Mouse (Mus musculus) intestine, embryonic 15.5 days (tissue): Measurements from ENCODE around the gene Il2rb. TPM values are rescaled to one million over a fixed set of nuclear protein-coding genes. Genes with fewer than 3 reads are reported as not detected.

Experiments
- ATAC-seq: fragments of 200-750 bp; cut with Nextera tagmentation; 2 replicates; pipeline ENCODE4 v1.8.0; 2017; ENCODE audit warnings: moderate TSS enrichment, moderate library complexity
- H3K27ac ChIP-seq: fragments of 300-500 bp; sonication (generic); 2 replicates; pipeline ENCODE4 v1.5.1; 2015; ENCODE audit warnings: mild to moderate bottlenecking, inconsistent platforms
- H3K27me3 ChIP-seq: fragments of 300-500 bp; sonication (generic); replicated peaks from 2 replicates; pipeline ENCODE4 v1.6.1; 2015; ENCODE audit warnings: inconsistent platforms
- H3K36me3 ChIP-seq: fragments of 300-500 bp; sonication (generic); 2 replicates; pipeline ENCODE4 v1.6.1; 2015; ENCODE audit warnings: inconsistent platforms
- H3K4me1 ChIP-seq: fragments of 300-500 bp; sonication (generic); replicated peaks from 2 replicates; pipeline ENCODE4 v1.6.1; 2015; ENCODE audit warnings: inconsistent platforms
- H3K4me2 ChIP-seq: fragments of 300-500 bp; sonication (generic); replicated peaks from 2 replicates; pipeline ENCODE4 v1.6.1; 2015; ENCODE audit warnings: mild to moderate bottlenecking, inconsistent platforms
- H3K4me3 ChIP-seq: fragments of 300-500 bp; sonication (generic); replicated peaks from 2 replicates; pipeline ENCODE4 v1.5.1; 2015; ENCODE audit warnings: inconsistent platforms
- H3K9ac ChIP-seq: fragments of 300-500 bp; sonication (generic); 2 replicates; pipeline ENCODE4 v1.6.1; 2015; ENCODE audit warnings: inconsistent platforms
- H3K9me3 ChIP-seq: fragments of 300-500 bp; sonication (generic); 2 replicates; pipeline ENCODE4 v1.6.1; 2016; ENCODE audit warnings: inconsistent platforms
- WGBS: fragments of 180-500 bp; shearing (Covaris S2); methylation state at CpG from one replicate; pipeline ENCODE4 v1.1.7; 2015; 5-methylcytosine and 5-hydroxymethylcytosine counted together
- polyA plus RNA-seq: library from polyadenylated mRNA; unstranded; fragments of >200 nt; fragmentation: Nextera tagmentation; extraction: Ambion mirVana; gene quantifications from 2 replicates; pipeline ENCODE4 v1.2.1, GENCODE M21; 2015

Gene Il2rb
- polyA plus RNA-seq, 1 experiment from 2014 or later, result 1.4 TPM

DNA sequence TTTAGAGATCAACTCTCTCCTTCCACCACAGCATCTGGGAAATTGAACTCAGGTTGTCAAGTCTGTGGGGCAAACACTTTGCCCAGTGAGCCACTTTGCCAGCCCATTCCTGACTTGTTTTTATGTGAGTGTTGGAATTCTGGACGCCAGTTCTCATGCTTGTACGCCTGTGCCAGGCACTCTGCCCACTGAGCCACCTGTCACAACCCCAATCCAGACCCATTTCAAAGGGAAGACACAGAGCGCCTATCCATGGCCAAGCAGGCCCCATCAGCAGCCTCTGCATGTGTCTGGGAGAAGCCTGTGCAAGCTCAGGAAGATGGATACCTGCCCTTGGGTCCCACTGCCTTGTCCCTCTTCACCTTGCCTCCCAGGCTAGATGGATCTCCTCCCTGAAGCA lies 3.8 kb downstream of the Il2rb start:
- no peak overlapping the region for H3K4me2 ChIP-seq
- no peaks in the 10 kb centered on the region for H3K27me3 ChIP-seq
- H3K36me3 ChIP-seq, result no peaks in the 10 kb centered on the region
- no peak overlapping the region for H3K9ac ChIP-seq
- H3K4me1 ChIP-seq, result no peaks in the 10 kb centered on the region
- WGBS, result 77% methylated on average over 3 of the region's 3 CpGs
- H3K9me3 ChIP-seq, result no peaks in the 10 kb centered on the region
- no peak overlapping the region for H3K4me3 ChIP-seq
- H3K27ac ChIP-seq, result no peak overlapping the region
- no peak for ATAC-seq

- 62% methylated on average over 8 of the region's 8 CpGs for WGBS
- H3K27me3 ChIP-seq, result no peaks in the 10 kb centered on the region; the same call in 1 of the 2 replicates
- no peak overlapping the region for H3K9ac ChIP-seq
- no peaks in the 10 kb centered on the region for H3K36me3 ChIP-seq
- H3K4me3 ChIP-seq, result no peak overlapping the region
- no peak overlapping the region for H3K27ac ChIP-seq
- H3K4me2 ChIP-seq, result no peak overlapping the region
- no peaks in the 10 kb centered on the region for H3K9me3 ChIP-seq
- ATAC-seq, result no peak
- no peaks in the 10 kb centered on the region for H3K4me1 ChIP-seq
Measured at GRCm38 (mm10) chr15:78489906-78490305, 5.2 kb downstream of the Il2rb start.

GRCm38 (mm10) chr15:78489248-78489647 lies 5.8 kb downstream of the Il2rb start:
- no peaks in the 10 kb centered on the region for H3K4me1 ChIP-seq
- no peaks in the 10 kb centered on the region for H3K9me3 ChIP-seq
- 82% methylated on average over 3 of the region's 3 CpGs for WGBS
- no peaks in the 10 kb centered on the region for H3K36me3 ChIP-seq
- no peak overlapping the region for H3K27ac ChIP-seq
- ATAC-seq, result no peak
- no peak overlapping the region for H3K4me3 ChIP-seq
- H3K27me3 ChIP-seq, result no peaks in the 10 kb centered on the region; the same call in 1 of the 2 replicates
- no peak overlapping the region for H3K9ac ChIP-seq
- H3K4me2 ChIP-seq, result no peak overlapping the region

- H3K27ac ChIP-seq, result no peak overlapping the region
- H3K9ac ChIP-seq, result no peak overlapping the region
- H3K27me3 ChIP-seq, result no peaks in the 10 kb centered on the region; the same call in 1 of the 2 replicates
- no peak overlapping the region for H3K4me2 ChIP-seq
- 76% methylated on average over 4 of the region's 4 CpGs for WGBS
- no peaks in the 10 kb centered on the region for H3K4me1 ChIP-seq
- H3K9me3 ChIP-seq, result no peaks in the 10 kb centered on the region
- no peak overlapping the region for H3K4me3 ChIP-seq
- H3K36me3 ChIP-seq, result no peaks in the 10 kb centered on the region
- no peak for ATAC-seq
Measured at GRCm38 (mm10) chr15:78487066-78487465, 8.0 kb downstream of the Il2rb start.

GRCm38 (mm10) chr15:78486564-78486963 lies 8.5 kb downstream of the Il2rb start:
- Histone ChIP-seq H3K9me3 (no peaks in the 10 kb centered on the region), H3K4me3 (no peak overlapping the region), H3K9ac (no peak overlapping the region), H3K27ac (no peak overlapping the region), H3K4me1 (no peaks in the 10 kb centered on the region), H3K27me3 (no peaks in the 10 kb centered on the region; the same call in 1 of the 2 replicates), H3K4me2 (no peak overlapping the region), H3K36me3 (no peaks in the 10 kb centered on the region)
- WGBS, result 92% methylated on average over 1 of the region's 1 CpGs
- no peak for ATAC-seq

DNA sequence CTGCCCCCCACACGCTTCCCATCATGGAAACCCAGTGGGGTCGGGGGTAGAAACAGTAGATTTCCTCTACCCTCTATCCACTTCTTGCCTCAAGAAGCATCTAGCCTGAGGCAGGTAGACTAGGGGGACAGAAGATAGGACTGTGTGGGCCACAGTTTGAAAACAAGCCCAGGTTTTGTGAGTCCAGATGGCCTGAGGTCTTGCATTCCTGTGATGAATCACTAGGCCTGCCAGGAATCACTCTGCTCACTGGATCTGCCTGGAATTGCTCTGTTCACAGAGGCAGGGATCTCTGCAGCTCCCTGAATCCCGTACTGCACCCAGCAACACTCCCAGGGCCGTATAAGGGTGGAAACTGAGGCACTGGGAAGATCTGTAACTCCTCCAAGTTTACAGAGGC lies 11.8 kb downstream of the Il2rb start:
- Histone ChIP-seq H3K4me3 (no peak overlapping the region), H3K27me3 (no peaks in the 10 kb centered on the region; the same call in 1 of the 2 replicates), H3K4me1 (0 out of 2 replicates have a peak, but pooled peaks cover 3% of the 10 kb centered on the region), H3K9me3 (no peaks in the 10 kb centered on the region), H3K4me2 (no peak overlapping the region), H3K27ac (no peak overlapping the region), H3K9ac (no peak overlapping the region), H3K36me3 (no peaks in the 10 kb centered on the region)
- no peak for ATAC-seq
- WGBS, result 73% methylated on average over 4 of the region's 4 CpGs

- H3K27ac ChIP-seq, result no peak overlapping the region
- H3K9ac ChIP-seq, result no peak overlapping the region
- H3K36me3 ChIP-seq, result no peaks in the 10 kb centered on the region
- H3K4me2 ChIP-seq, result no peak overlapping the region
- H3K4me1 ChIP-seq, result 0 out of 2 replicates have a peak, but pooled peaks cover 3% of the 10 kb centered on the region
- H3K27me3 ChIP-seq, result no peaks in the 10 kb centered on the region; the same call in 1 of the 2 replicates
- 58% methylated on average over 3 of the region's 3 CpGs for WGBS
- H3K9me3 ChIP-seq, result no peaks in the 10 kb centered on the region
- ATAC-seq, result no peak
- H3K4me3 ChIP-seq, result no peak overlapping the region
Measured at GRCm38 (mm10) chr15:78482518-78482917, 12.6 kb downstream of the Il2rb start.

DNA sequence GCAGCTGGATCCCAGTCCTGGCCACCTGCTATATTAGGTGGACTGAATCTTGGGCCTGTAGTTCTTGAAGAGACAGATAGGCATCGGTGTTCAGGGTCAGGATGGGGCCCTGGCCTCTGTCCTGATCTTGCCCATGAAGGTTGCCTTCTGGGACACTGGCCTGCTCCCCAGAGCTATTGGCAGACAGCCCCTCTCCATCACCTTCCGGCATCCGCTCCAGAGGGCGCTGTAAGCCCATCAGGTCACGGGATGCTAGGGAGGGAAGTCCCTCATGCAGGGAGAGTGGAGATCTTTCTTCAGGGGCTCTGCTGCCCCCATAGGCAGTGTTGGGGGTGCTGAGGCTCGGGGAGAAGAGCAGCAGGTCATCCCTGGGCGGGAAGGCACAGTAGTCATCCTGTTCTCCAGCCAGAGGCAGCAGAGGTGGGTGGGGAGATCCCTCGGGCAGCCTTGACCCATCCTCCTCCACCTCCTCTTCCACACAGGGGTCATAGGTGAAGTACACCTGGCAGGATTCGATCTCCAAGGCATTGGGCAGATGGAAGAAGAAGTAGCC lies 13.5 kb downstream of the Il2rb start:
- no peak overlapping the region for H3K4me2 ChIP-seq
- 0 out of 2 replicates have a peak, but pooled peaks cover 3% of the 10 kb centered on the region for H3K4me1 ChIP-seq
- ATAC-seq, result no peak
- no peaks in the 10 kb centered on the region for H3K9me3 ChIP-seq
- no peaks in the 10 kb centered on the region for H3K36me3 ChIP-seq
- no peak overlapping the region for H3K27ac ChIP-seq
- 61% methylated on average over 9 of the region's 9 CpGs for WGBS
- no peak overlapping the region for H3K9ac ChIP-seq
- no peak overlapping the region for H3K4me3 ChIP-seq
- H3K27me3 ChIP-seq, result no peaks in the 10 kb centered on the region; the same call in 1 of the 2 replicates

GRCm38 (mm10) chr15:78480991-78481390 lies 14.1 kb downstream of the Il2rb start:
- Histone ChIP-seq H3K4me3 (no peak overlapping the region), H3K9me3 (no peaks in the 10 kb centered on the region), H3K4me1 (0 out of 2 replicates have a peak, but pooled peaks cover 3% of the 10 kb centered on the region), H3K27ac (no peak overlapping the region), H3K36me3 (no peaks in the 10 kb centered on the region), H3K9ac (no peak overlapping the region), H3K4me2 (no peak overlapping the region), H3K27me3 (no peaks in the 10 kb centered on the region; the same call in 1 of the 2 replicates)
- ATAC-seq, result no peak
- WGBS, result 34% methylated on average over 2 of the region's 2 CpGs

DNA sequence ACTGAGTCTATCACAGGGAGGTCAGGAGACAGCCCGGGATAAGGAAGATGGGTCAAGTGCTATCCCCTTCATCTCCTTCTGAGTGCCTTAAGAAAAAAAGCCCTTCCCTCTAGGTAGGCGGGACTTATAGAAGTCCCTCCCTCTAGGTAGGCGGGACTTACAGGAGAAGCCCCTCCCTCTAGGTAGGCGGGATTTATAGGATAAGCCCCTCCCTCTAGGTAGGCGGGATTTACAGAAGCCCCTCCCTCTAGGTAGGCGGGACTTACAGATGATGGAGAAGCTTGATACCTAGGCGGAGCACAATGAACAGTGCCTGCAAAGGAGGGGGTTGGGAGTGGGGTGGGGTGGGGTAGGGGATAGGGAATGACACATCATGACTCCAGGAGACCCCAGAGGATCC lies 15.0 kb downstream of the Il2rb start:
- Histone ChIP-seq H3K4me1 (0 out of 2 replicates have a peak, but pooled peaks cover 3% of the 10 kb centered on the region), H3K9me3 (no peaks in the 10 kb centered on the region), H3K4me3 (no peak overlapping the region), H3K27me3 (no peaks in the 10 kb centered on the region), H3K4me2 (no peak overlapping the region), H3K27ac (no peak overlapping the region), H3K9ac (no peak overlapping the region), H3K36me3 (no peaks in the 10 kb centered on the region)
- no peak for ATAC-seq
- WGBS, result 72% methylated on average over 7 of the region's 7 CpGs

- no peaks in the 10 kb centered on the region for H3K27me3 ChIP-seq
- WGBS, result 78% methylated on average over 5 of the region's 5 CpGs
- no peak overlapping the region for H3K9ac ChIP-seq
- H3K4me1 ChIP-seq, result 0 out of 2 replicates have a peak, but pooled peaks cover 3% of the 10 kb centered on the region
- no peaks in the 10 kb centered on the region for H3K36me3 ChIP-seq
- H3K4me3 ChIP-seq, result no peak overlapping the region
- no peak for ATAC-seq
- no peak overlapping the region for H3K27ac ChIP-seq
- no peak overlapping the region for H3K4me2 ChIP-seq
- H3K9me3 ChIP-seq, result no peaks in the 10 kb centered on the region
Measured at GRCm38 (mm10) chr15:78479470-78479869, 15.6 kb downstream of the Il2rb start.

GRCm38 (mm10) chr15:78478073-78478472 lies 17.0 kb downstream of the Il2rb start:
- Histone ChIP-seq H3K4me3 (no peak overlapping the region), H3K4me2 (no peak overlapping the region), H3K9me3 (no peaks in the 10 kb centered on the region), H3K36me3 (no peaks in the 10 kb centered on the region), H3K27me3 (no peaks in the 10 kb centered on the region), H3K9ac (no peak overlapping the region), H3K4me1 (0 out of 2 replicates have a peak, but pooled peaks cover 3% of the 10 kb centered on the region), H3K27ac (no peak overlapping the region)
- no peak for ATAC-seq
- 92% methylated on average over 4 of the region's 4 CpGs for WGBS

- peaks cover 4% of the 10 kb centered on the region; the same call in 1 of the 2 replicates for H3K4me1 ChIP-seq
- ATAC-seq, result no peak
- H3K9ac ChIP-seq, result no peak overlapping the region
- H3K9me3 ChIP-seq, result no peaks in the 10 kb centered on the region
- no peak overlapping the region for H3K4me3 ChIP-seq
- H3K27ac ChIP-seq, result no peak overlapping the region
- no peaks in the 10 kb centered on the region for H3K27me3 ChIP-seq
- 72% methylated on average over 1 of the region's 1 CpGs for WGBS
- no peaks in the 10 kb centered on the region for H3K36me3 ChIP-seq
- H3K4me2 ChIP-seq, result no peak overlapping the region
Measured at GRCm38 (mm10) chr15:78476878-78477277, 18.2 kb downstream of the Il2rb start.
